Mouse (Mus musculus): Measurements from ENCODE around the gene Aipl1. TPM values are rescaled to one million over a fixed set of nuclear protein-coding genes. Genes with fewer than 3 reads are reported as not detected.

Aipl1 gene
- polyA plus RNA-seq, 1 experiment, result 0.19 TPM

DNA sequence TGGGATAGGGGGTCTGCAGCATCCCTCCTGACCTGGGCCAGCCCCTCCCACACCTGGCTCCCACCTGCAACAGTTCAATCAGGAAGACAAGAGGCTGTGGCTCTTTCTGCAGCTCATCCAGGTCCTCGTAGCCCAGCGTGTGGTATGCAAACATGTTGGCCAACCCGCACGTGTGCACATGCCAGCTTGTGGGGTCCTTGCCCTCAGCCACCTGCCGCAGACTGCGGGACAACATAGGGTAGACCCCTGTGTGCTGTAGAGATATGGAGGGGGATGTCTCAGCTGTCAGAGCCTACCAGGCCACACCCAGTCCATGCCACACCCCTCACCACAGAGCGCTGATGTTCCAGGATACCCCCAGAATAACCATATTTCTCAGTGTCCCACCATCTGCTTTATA lies 6.0 kb downstream of the Aipl1 start:
- Histone ChIP-seq H3K27ac (ENCODE audit: insufficient read depth, low read length) (no peak overlapping the region), H3K27me3 (ENCODE audit: control insufficient read depth, insufficient read depth, low read length) (0 out of 2 replicates have a peak, but pooled peaks cover 1% of the 10 kb centered on the region), H3K36me3 (ENCODE audit: control insufficient read depth, insufficient read depth, low read length) (no peaks in the 10 kb centered on the region), H3K4me1 (ENCODE audit: control insufficient read depth, insufficient read depth, insufficient read length) (no peaks in the 10 kb centered on the region), H3K4me3 (ENCODE audit: extremely low read depth, insufficient read depth, insufficient read length) (no peak overlapping the region)
- DNase-seq (ENCODE audit: low read depth in 1 of 2, low spot score in 2 of 2), result no peak
- 90% methylated on average over 7 of the region's 7 CpGs for WGBS
- TF ChIP-seq POLR2A (IDR thresholded peaks at IDR 0.05; ENCODE audit: low read depth, low read length), result no peak
- no peak for TF ChIP-seq CTCF (IDR thresholded peaks at IDR 0.05; ENCODE audit: extremely low read depth, insufficient read depth, insufficient read length, insufficient replicate concordance)

DNA sequence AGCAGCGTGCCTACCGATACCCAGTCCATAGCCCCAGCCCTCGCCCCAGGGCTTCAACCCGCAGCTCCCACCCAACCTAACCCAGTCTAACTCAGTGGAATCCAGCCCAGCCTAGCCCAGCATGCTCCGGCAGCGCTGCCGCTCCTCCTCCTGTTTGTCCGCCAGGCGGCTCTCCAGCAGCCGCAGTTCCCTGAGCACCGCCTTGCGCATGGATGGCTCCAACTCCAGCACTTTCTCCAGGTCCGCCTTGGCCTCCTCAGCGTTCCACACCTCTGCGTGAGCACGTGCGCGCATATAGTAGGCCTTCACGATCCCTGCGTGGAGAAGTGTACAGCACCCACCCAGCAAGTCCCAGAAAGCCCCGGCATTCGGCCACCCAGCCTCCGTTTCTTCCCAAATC lies 8.2 kb downstream of the Aipl1 start:
- 54% methylated on average over 23 of the region's 23 CpGs for WGBS
- Histone ChIP-seq H3K36me3 (ENCODE audit: control insufficient read depth, insufficient read depth, low read length) (no peaks in the 10 kb centered on the region), H3K27me3 (ENCODE audit: control insufficient read depth, insufficient read depth, low read length) (0 out of 2 replicates have a peak, but pooled peaks cover 1% of the 10 kb centered on the region), H3K27ac (ENCODE audit: insufficient read depth, low read length) (no peak overlapping the region), H3K4me3 (ENCODE audit: extremely low read depth, insufficient read depth, insufficient read length) (no peak overlapping the region), H3K4me1 (ENCODE audit: control insufficient read depth, insufficient read depth, insufficient read length) (no peaks in the 10 kb centered on the region)
- no peak for DNase-seq (ENCODE audit: low read depth in 1 of 2, low spot score in 2 of 2)
- TF ChIP-seq CTCF (IDR thresholded peaks at IDR 0.05; ENCODE audit: extremely low read depth, insufficient read depth, insufficient read length, insufficient replicate concordance), result no peak
- no peak for TF ChIP-seq POLR2A (IDR thresholded peaks at IDR 0.05; ENCODE audit: low read depth, low read length)

DNA sequence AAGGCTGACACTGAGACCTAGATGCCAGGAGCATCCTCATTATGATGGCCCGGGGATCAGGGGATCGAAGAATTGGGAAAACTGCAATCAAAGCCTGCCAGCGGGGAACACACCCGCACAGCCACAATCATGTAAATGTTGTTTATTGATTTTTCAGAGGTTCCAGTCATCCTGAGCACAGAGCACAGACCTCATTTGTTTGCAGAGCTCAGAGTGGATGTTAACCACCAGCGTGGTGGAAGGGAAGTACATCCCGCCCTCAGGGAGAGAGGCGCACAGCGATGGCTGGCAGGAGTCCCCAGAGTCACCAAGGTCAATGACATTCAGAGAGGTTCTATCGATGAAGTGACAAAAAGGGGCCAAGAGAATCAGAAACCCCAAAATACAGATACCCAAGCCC lies 9.5 kb downstream of the Aipl1 start:
- no peak for DNase-seq (ENCODE audit: low read depth in 1 of 2, low spot score in 2 of 2)

DNA sequence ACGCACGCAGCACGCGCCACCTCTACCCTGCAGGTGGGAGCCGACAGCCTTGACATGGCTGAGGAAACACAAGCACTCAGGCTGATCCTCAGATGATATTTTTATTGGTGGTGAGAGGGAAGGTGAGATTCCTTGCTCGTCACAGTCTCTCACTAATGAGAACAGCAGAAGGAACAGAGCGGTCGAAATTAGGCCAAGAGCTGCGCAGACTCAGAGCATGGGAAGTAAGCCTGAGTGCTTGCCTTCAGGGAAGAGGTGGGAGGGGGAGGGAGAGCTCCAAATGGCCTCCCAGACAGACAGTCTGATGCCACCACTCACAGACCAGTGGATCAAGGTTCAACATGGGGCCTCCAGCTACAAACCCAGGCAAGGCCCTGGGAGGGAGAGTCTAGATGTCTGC lies 10.8 kb downstream of the Aipl1 start:
- Histone ChIP-seq H3K36me3 (ENCODE audit: control insufficient read depth, insufficient read depth, low read length) (no peaks in the 10 kb centered on the region), H3K27ac (ENCODE audit: insufficient read depth, low read length) (no peak overlapping the region), H3K4me1 (ENCODE audit: control insufficient read depth, insufficient read depth, insufficient read length) (no peaks in the 10 kb centered on the region), H3K4me3 (ENCODE audit: extremely low read depth, insufficient read depth, insufficient read length) (no peak overlapping the region), H3K27me3 (ENCODE audit: control insufficient read depth, insufficient read depth, low read length) (0 out of 2 replicates have a peak, but pooled peaks cover 1% of the 10 kb centered on the region)
- WGBS, result 81% methylated on average over 9 of the region's 9 CpGs
- DNase-seq (ENCODE audit: low read depth in 1 of 2, low spot score in 2 of 2), result no peak
- TF ChIP-seq POLR2A (IDR thresholded peaks at IDR 0.05; ENCODE audit: low read depth, low read length) (no peak), CTCF (IDR thresholded peaks at IDR 0.05; ENCODE audit: extremely low read depth, insufficient read depth, insufficient read length, insufficient replicate concordance) (no peak)

More for the DNA sequence above, 9.5 kb downstream of the Aipl1 start:
- no peak overlapping the region for H3K27ac ChIP-seq (ENCODE audit: insufficient read depth, low read length)
- 84% methylated on average over 9 of the region's 9 CpGs for WGBS
- H3K4me3 ChIP-seq (ENCODE audit: extremely low read depth, insufficient read depth, insufficient read length), result no peak overlapping the region
- 0 out of 2 replicates have a peak, but pooled peaks cover 1% of the 10 kb centered on the region for H3K27me3 ChIP-seq (ENCODE audit: control insufficient read depth, insufficient read depth, low read length)
- no peaks in the 10 kb centered on the region for H3K4me1 ChIP-seq (ENCODE audit: control insufficient read depth, insufficient read depth, insufficient read length)
- H3K36me3 ChIP-seq (ENCODE audit: control insufficient read depth, insufficient read depth, low read length), result no peaks in the 10 kb centered on the region
- TF ChIP-seq CTCF (IDR thresholded peaks at IDR 0.05; ENCODE audit: extremely low read depth, insufficient read depth, insufficient read length, insufficient replicate concordance) (no peak), POLR2A (IDR thresholded peaks at IDR 0.05; ENCODE audit: low read depth, low read length) (no peak)

DNA sequence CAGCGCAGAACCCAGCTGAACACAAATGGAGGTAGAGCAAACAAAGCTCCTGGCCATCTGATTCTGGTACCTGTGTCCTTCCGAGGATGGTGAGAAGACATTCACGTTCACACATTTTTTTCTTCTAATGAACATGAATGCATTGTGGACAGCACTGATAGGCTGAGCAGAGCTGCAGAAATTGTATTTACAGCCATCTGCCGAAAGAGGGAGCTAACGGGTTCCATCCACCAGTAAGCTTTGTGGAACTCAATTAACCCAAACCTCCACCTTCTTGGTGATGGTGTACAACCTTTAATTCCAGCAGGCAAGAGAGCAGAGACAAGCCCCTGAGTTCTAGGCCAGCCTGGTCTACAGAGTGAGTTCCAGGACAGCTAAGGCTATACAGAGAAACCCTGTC lies 11.5 kb downstream of the Aipl1 start:
- WGBS, result 32% methylated on average over 5 of the region's 5 CpGs
- TF ChIP-seq CTCF (IDR thresholded peaks at IDR 0.05; ENCODE audit: extremely low read depth, insufficient read depth, insufficient read length, insufficient replicate concordance), result no peak
- TF ChIP-seq POLR2A (IDR thresholded peaks at IDR 0.05; ENCODE audit: low read depth, low read length), result no peak
- H3K4me1 ChIP-seq (ENCODE audit: control insufficient read depth, insufficient read depth, insufficient read length), result no peaks in the 10 kb centered on the region
- H3K36me3 ChIP-seq (ENCODE audit: control insufficient read depth, insufficient read depth, low read length), result no peaks in the 10 kb centered on the region
- H3K27ac ChIP-seq (ENCODE audit: insufficient read depth, low read length), result no peak overlapping the region
- no peak overlapping the region for H3K4me3 ChIP-seq (ENCODE audit: extremely low read depth, insufficient read depth, insufficient read length)
- DNase-seq (ENCODE audit: low read depth in 1 of 2, low spot score in 2 of 2), result no peak
- 0 out of 2 replicates have a peak, but pooled peaks cover 1% of the 10 kb centered on the region for H3K27me3 ChIP-seq (ENCODE audit: control insufficient read depth, insufficient read depth, low read length)

DNA sequence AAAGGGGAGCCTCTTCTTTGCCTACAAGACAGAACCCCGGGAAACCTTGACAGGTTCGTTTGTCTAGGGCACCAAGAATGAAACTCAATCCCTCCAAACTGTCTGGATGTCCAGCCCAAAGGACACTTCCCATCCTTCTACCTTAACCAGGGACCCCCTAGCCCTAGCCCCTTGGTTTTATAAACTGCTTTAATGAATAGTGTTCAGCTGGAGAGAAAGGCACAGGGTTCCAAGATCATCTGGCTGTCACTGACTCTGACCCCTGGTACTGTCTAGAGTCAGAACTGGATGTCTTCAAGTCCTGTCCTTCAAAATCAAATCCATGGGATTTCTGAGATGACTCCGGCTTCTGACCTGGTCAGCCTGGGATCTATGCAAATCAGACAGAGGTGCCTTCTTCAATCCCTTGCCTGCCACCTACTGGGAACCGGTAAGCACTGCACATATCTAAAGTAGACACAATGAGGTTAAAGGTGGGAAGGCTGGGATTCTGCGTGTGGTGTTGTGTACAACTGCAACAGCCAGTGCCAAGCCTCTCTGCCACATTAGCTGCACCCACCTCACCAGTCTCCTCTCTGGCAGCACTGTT lies 13.0 kb downstream of the Aipl1 start:
- Histone ChIP-seq H3K4me1 (ENCODE audit: control insufficient read depth, insufficient read depth, insufficient read length) (no peaks in the 10 kb centered on the region), H3K27ac (ENCODE audit: insufficient read depth, low read length) (no peak overlapping the region), H3K27me3 (ENCODE audit: control insufficient read depth, insufficient read depth, low read length) (0 out of 2 replicates have a peak, but pooled peaks cover 1% of the 10 kb centered on the region), H3K4me3 (ENCODE audit: extremely low read depth, insufficient read depth, insufficient read length) (no peak overlapping the region), H3K36me3 (ENCODE audit: control insufficient read depth, insufficient read depth, low read length) (no peaks in the 10 kb centered on the region)
- TF ChIP-seq POLR2A (IDR thresholded peaks at IDR 0.05; ENCODE audit: low read depth, low read length) (no peak), CTCF (IDR thresholded peaks at IDR 0.05; ENCODE audit: extremely low read depth, insufficient read depth, insufficient read length, insufficient replicate concordance) (peak; percentile 30; the same call in 1 of the 2 replicates)
- peak; percentile 25 to 50 for DNase-seq (ENCODE audit: low read depth in 1 of 2, low spot score in 2 of 2)
- 13% methylated on average over 5 of the region's 5 CpGs for WGBS

DNA sequence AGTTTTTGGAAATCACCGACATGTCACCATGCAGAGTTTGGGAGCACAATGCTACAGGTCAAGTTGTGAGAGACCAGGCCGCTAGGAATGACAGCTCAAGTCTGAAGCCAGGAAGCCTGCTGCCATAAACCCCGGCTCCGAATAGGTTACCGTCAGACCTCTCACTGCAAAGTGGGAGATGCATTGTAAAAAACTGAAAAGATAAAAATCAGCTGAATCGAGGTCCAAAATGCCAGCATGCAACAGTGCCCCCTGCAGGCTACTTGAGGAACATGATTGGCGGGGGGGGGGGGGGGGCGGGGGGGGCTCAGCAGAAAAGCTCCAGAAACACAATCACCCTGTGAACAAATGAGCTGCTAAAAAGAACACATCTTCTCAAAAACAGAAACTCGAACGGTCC lies 13.7 kb downstream of the Aipl1 start:
- DNase-seq (ENCODE audit: low read depth in 1 of 2, low spot score in 2 of 2), result no peak
- 0 out of 2 replicates have a peak, but pooled peaks cover 1% of the 10 kb centered on the region for H3K27me3 ChIP-seq (ENCODE audit: control insufficient read depth, insufficient read depth, low read length)
- 19% methylated on average over 10 of the region's 10 CpGs for WGBS
- H3K27ac ChIP-seq (ENCODE audit: insufficient read depth, low read length), result no peak overlapping the region
- no peaks in the 10 kb centered on the region for H3K4me1 ChIP-seq (ENCODE audit: control insufficient read depth, insufficient read depth, insufficient read length)
- TF ChIP-seq POLR2A (IDR thresholded peaks at IDR 0.05; ENCODE audit: low read depth, low read length) (no peak), CTCF (IDR thresholded peaks at IDR 0.05; ENCODE audit: extremely low read depth, insufficient read depth, insufficient read length, insufficient replicate concordance) (peak; percentile 29; the same call in 1 of the 2 replicates)
- H3K4me3 ChIP-seq (ENCODE audit: extremely low read depth, insufficient read depth, insufficient read length), result no peak overlapping the region
- H3K36me3 ChIP-seq (ENCODE audit: control insufficient read depth, insufficient read depth, low read length), result no peaks in the 10 kb centered on the region
